Mouse (Mus musculus) neural tube, embryonic 11.5 days (tissue): Measurements from ENCODE around the gene Capn7. TPM values are rescaled to one million over a fixed set of nuclear protein-coding genes. Genes with fewer than 3 reads are reported as not detected.

ENCODE experiments used
- ATAC-seq: fragments of 200-750 bp; cut with Nextera tagmentation; 2 replicates; pipeline ENCODE4 v1.8.0; 2017; ENCODE audit warnings: moderate number of reproducible peaks, mild to moderate bottlenecking, moderate TSS enrichment, moderate library complexity; ENCODE audit not compliant: insufficient read depth, low FRiP score, low TSS enrichment
- DNase-seq: peaks from one replicate; pipeline ENCODE4 v3.0.0-alpha.2; 2015; ENCODE audit warnings: low spot score
- H3K27ac ChIP-seq: fragments of 300-500 bp; sonication (generic); 2 replicates; pipeline ENCODE4 v1.5.1; 2014; ENCODE audit warnings: low read depth, mild to moderate bottlenecking, low read length
- H3K27me3 ChIP-seq: fragments of 300-500 bp; sonication (generic); 2 replicates; pipeline ENCODE4 v1.6.1; 2014; ENCODE audit warnings: mild to moderate bottlenecking, low read length, mixed read lengths; ENCODE audit not compliant: control insufficient read depth, insufficient read depth
- H3K36me3 ChIP-seq: fragments of 300-500 bp; sonication (generic); 2 replicates; pipeline ENCODE4 v1.6.1; 2014; ENCODE audit warnings: mild to moderate bottlenecking, low read length, moderate library complexity, mixed read lengths; ENCODE audit not compliant: control insufficient read depth, insufficient read depth
- H3K4me1 ChIP-seq: fragments of 300-500 bp; sonication (generic); 2 replicates; pipeline ENCODE4 v1.6.1; 2014; ENCODE audit warnings: low read length, mixed read lengths; ENCODE audit not compliant: control insufficient read depth, insufficient read depth
- H3K4me2 ChIP-seq: fragments of 300-500 bp; sonication (generic); 2 replicates; pipeline ENCODE4 v1.6.1; 2014; ENCODE audit warnings: low read depth, mild to moderate bottlenecking, moderate library complexity
- H3K4me3 ChIP-seq: fragments of 300-500 bp; sonication (generic); 2 replicates; pipeline ENCODE4 v1.5.1; 2014; ENCODE audit warnings: low read depth, low read length
- H3K9ac ChIP-seq: fragments of 300-500 bp; sonication (generic); 2 replicates; pipeline ENCODE4 v1.6.1; 2014; ENCODE audit warnings: mild to moderate bottlenecking, low read length
- H3K9me3 ChIP-seq: fragments of 300-500 bp; sonication (generic); 2 replicates; pipeline ENCODE4 v1.6.1; 2016; ENCODE audit warnings: low read length; ENCODE audit not compliant: control insufficient read depth
- WGBS: fragments of 180-500 bp; shearing (Covaris S2); extraction: QIAGEN DNeasy Blood & Tissue Kit; methylation state at CpG from one replicate; pipeline ENCODE4 v1.1.7; 2014; 5-methylcytosine and 5-hydroxymethylcytosine counted together
- polyA plus RNA-seq: library from polyadenylated mRNA; unstranded; fragments of >200 nt; fragmentation: Nextera tagmentation; extraction: Ambion mirVana; gene quantifications from 2 replicates; pipeline ENCODE4 v1.2.1, GENCODE M21; 2014

Capn7 gene
- polyA plus RNA-seq, 1 experiment from 2014 or later = 51.0 TPM

DNA sequence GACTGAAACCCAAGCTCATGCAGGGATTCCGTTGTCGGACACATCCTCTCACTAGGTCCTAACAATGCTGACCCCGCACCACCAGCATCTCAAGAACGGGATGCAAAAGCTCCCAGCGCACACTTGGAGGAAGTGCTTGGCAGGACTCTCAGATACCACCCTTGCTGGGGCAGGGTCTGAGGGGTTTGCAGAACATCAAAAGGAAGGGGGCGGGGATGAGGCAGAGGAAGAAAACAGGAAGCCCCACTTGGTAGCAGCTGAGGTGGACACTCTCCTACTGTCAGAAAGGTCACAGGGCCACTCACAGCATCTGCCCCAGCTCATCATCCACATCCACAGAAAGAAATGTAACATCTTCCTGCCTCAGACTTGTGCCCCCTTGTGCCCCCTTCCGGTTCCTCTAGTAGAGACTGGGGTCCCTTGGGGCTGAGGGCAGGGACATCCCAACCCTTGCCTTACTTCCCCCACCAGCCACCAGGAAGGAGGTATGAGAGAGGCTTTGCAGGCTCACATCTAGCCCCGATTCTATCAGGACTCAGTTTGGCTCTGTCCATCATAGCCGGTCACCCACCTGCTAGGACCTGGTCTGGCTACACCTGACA, 73.8 kb downstream of the Capn7 start:
- 84% methylated on average over 9 of the region's 9 CpGs for WGBS
- ATAC-seq = no peak
- H3K9me3 ChIP-seq = no peaks in the 10 kb centered on the region

DNA sequence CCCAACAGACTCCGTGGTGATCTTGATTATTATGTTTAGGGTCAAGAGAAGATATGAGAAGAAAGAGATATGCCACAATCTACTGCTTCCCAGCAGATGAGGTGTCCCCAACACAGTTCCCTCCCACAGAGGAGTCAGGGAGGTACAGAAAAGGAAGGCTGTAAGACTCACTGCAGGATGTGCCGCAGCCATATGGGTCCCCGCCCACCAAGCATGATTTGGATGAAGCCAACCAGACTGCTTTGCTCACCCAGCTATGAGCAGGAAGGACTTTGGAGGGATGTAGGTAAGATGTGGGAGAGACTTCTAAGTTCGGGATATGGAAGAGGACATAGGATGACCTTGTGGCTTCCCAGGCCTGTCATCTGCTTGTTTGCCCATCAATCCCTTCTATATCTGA, 74.3 kb downstream of the Capn7 start:
- no peak overlapping the region for H3K27ac ChIP-seq
- ATAC-seq = no peak
- no peak overlapping the region for H3K4me2 ChIP-seq
- no peak for DNase-seq
- no peaks in the 10 kb centered on the region for H3K27me3 ChIP-seq
- H3K4me1 ChIP-seq = peaks cover 8% of the 10 kb centered on the region
- 0 out of 2 replicates have a peak, but pooled peaks cover 2% of the 10 kb centered on the region for H3K36me3 ChIP-seq
- H3K9ac ChIP-seq = no peak overlapping the region
- H3K9me3 ChIP-seq = no peaks in the 10 kb centered on the region
- no peak overlapping the region for H3K4me3 ChIP-seq
- WGBS = 86% methylated on average over 4 of the region's 4 CpGs

More for the DNA sequence above, 73.8 kb downstream of the Capn7 start:
- Histone ChIP-seq H3K4me1 (peaks cover 8% of the 10 kb centered on the region), H3K9ac (no peak overlapping the region), H3K4me3 (no peak overlapping the region), H3K27me3 (no peaks in the 10 kb centered on the region), H3K36me3 (0 out of 2 replicates have a peak, but pooled peaks cover 2% of the 10 kb centered on the region), H3K27ac (no peak overlapping the region), H3K4me2 (no peak overlapping the region)
- DNase-seq = no peak

DNA sequence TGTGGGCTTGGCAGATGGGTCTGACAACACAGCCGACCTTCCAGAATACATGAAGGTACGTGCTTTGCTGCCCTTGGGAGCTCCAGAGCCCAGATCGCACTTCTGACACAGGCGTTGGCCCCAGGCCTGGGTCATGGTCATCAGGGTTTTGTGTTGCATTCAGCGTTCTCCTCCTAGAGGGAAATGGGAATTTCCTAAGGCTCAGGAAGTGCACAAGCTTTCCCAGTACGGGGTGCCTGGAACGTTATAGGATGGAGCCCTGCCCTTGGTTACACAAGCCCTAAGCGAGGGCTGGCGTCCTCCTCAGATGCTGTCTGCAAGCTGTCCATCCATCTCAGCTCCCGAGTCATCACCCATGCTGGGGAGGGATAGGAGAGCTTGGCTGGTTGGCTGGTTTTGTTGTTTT, 76.2 kb downstream of the Capn7 start:
- peaks cover 8% of the 10 kb centered on the region for H3K4me1 ChIP-seq
- DNase-seq (no peak), ATAC-seq (no peak)
- no peak overlapping the region for H3K9ac ChIP-seq
- WGBS = 77% methylated on average over 10 of the region's 10 CpGs
- no peak overlapping the region for H3K27ac ChIP-seq
- H3K4me3 ChIP-seq = no peak overlapping the region
- no peaks in the 10 kb centered on the region for H3K9me3 ChIP-seq
- H3K27me3 ChIP-seq = no peaks in the 10 kb centered on the region
- no peaks in the 10 kb centered on the region for H3K36me3 ChIP-seq
- no peak overlapping the region for H3K4me2 ChIP-seq

DNA sequence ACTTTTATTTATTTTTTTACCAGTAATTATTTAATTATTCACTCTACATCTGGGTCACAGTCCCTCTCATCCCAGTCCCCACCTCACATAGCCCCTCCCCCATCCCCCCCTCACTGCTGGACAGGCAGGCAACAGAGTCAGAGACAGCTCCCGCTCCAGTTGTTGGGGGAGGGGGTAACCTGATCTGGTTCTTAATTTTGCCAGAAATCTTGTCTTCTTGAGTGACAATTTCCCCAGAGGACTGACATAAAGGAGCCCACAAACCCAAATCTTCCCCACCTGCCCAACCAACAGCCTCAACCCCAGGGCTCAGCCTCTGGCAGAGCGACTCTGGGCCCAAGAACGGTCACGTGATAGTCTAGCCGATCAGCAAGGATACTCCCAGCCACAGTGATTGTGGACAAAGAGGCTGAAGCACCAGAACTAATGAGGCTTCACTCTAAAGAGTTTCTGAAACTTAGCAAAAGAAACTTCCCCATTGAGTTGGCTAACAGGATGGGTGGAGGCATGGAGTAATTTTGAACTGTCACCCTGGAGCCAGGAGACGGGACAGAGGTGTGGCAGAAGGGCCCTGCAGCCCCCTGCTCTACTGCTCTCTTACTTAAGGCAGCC, 77.1 kb downstream of the Capn7 start:
- Histone ChIP-seq H3K4me2 (no peak overlapping the region), H3K27ac (no peak overlapping the region), H3K36me3 (no peaks in the 10 kb centered on the region), H3K4me3 (no peak overlapping the region), H3K4me1 (peaks cover 8% of the 10 kb centered on the region), H3K27me3 (no peaks in the 10 kb centered on the region), H3K9ac (no peak overlapping the region), H3K9me3 (no peaks in the 10 kb centered on the region)
- 32% methylated on average over 6 of the region's 6 CpGs for WGBS
- DNase-seq = peak; percentile 36
- no peak for ATAC-seq

DNA sequence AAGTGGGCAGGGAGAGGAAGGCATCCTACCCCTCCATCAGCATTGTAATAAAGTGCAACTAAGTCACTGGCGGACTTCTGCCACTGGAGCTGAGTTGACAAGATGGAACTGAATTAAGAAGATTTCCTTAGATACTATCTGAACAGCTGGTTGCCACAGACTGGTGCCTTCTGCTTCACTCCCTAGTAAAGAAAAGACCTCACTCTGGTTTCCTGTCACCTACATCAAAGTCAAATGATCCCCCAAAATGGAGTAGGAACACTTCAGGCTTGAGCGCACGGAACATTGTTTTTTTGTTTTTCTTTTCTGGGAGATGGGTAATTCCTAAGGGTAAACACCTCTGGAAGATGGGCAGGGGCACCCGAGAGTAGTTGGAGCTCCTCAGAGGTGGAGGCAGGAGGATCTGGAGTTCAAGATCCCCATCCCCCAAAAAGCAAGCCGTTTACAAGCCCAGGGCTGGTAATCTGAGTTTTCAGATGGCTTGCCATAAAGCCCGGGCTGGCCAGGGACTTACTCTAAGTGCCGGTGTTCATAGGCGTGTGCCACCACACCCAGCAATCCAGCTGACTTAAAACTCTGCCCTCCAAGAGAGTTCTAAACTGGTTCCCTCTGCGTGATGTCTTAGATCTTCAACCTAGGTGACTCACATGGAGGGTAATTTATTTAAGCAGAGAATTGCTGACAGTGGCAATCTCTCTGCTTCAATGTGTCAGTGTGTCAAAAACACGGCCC, 78.0 kb downstream of the Capn7 start:
- Histone ChIP-seq H3K27ac (no peak overlapping the region), H3K9ac (no peak overlapping the region)
- DNase-seq = no peak

DNA sequence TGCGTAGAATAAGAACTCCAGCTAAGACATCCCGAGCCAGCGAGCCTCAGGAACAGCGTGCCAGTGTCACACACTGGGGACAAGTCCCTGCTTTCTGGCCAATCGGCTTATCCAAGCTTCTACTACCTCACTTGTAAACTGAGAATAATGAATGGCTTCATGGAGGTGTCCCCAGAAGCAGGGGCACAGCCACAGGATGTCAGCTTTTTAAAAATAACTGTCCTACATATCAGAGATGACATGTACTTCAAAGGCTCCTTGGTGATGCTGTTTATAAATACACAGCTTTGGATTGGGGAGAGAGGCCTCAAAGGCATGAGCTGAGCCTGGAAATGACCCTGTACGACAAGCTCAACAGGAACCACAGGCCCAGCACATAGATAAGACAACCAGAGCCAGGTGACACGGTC, 78.5 kb downstream of the Capn7 start:
- H3K36me3 ChIP-seq = no peaks in the 10 kb centered on the region
- ATAC-seq (no peak), DNase-seq (no peak)
- no peak overlapping the region for H3K9ac ChIP-seq
- WGBS = 64% methylated on average over 7 of the region's 7 CpGs
- peaks cover 6% of the 10 kb centered on the region for H3K4me1 ChIP-seq
- no peak overlapping the region for H3K27ac ChIP-seq
- H3K27me3 ChIP-seq = no peaks in the 10 kb centered on the region
- no peak overlapping the region for H3K4me2 ChIP-seq
- no peaks in the 10 kb centered on the region for H3K9me3 ChIP-seq
- no peak overlapping the region for H3K4me3 ChIP-seq

More for the DNA sequence above, 78.0 kb downstream of the Capn7 start:
- ATAC-seq = no peak
- WGBS = 61% methylated on average over 10 of the region's 10 CpGs
- Histone ChIP-seq H3K9me3 (no peaks in the 10 kb centered on the region), H3K4me3 (no peak overlapping the region), H3K27me3 (no peaks in the 10 kb centered on the region), H3K4me2 (no peak overlapping the region), H3K36me3 (no peaks in the 10 kb centered on the region), H3K4me1 (peaks cover 6% of the 10 kb centered on the region)

DNA sequence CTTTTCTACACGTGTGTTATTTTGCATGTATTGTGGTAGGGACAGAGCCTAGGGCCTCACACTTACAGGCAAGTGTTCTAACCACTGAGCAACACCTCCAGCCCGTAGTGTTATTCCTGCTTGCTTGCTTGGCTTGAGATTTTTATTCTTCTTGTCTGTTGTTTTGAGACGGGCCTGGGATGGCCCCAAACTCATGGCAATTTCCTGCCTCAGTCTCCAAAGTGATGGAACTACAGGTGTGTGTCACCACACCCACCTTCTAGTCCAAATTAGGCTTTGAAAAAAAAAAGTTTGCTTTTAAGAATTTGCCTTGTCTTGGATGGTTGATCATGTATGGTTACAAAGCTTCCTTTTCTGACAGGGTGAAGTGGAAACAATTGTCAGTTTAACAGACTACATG, 80.0 kb downstream of the Capn7 start:
- Histone ChIP-seq H3K9ac (no peak overlapping the region), H3K4me2 (no peak overlapping the region), H3K27me3 (no peaks in the 10 kb centered on the region), H3K4me1 (peaks cover 10% of the 10 kb centered on the region), H3K36me3 (no peaks in the 10 kb centered on the region), H3K27ac (no peak overlapping the region), H3K4me3 (no peak overlapping the region), H3K9me3 (no peaks in the 10 kb centered on the region)
- WGBS = 88% methylated on average over 3 of the region's 3 CpGs
- DNase-seq (no peak), ATAC-seq (no peak)

DNA sequence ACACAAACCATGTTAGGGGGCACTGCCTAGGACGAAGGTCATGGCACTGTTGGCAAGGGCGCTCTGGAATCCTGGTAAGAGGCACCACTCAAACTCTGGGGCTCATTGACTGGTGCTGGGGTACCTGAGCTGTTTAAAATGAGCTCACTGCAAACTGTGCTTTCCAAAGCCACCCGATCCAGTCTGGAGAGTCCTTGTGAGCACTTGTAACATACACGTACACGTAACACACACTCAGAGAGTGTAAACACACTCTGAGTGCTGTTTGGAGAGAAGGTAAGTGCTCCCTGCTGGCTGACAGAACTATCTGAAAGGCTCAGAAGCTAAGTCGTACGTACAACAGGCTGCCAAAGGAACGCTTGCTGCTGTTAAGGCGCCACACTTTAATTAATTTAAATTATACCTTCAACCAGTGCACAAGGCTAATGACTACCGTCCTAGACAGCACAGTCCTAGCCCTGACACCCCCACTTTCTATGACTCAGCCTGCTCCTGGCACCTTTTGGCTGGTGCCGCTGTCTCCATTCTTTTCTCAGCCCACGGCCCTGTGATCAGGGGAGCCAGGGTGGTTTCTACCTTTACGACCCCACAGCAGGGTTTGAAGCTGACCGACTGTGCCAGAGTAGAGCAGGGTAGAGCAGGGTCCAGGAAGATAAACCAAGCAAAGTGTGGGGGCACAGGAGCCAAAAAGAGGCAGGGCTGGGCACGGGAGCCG, 80.6 kb downstream of the Capn7 start:
- no peak overlapping the region for H3K27ac ChIP-seq
- H3K4me1 ChIP-seq = peaks cover 10% of the 10 kb centered on the region
- DNase-seq (no peak), ATAC-seq (no peak)
- H3K4me3 ChIP-seq = no peak overlapping the region
- H3K9me3 ChIP-seq = no peaks in the 10 kb centered on the region
- no peak overlapping the region for H3K9ac ChIP-seq
- H3K4me2 ChIP-seq = no peak overlapping the region
- H3K27me3 ChIP-seq = no peaks in the 10 kb centered on the region
- H3K36me3 ChIP-seq = no peaks in the 10 kb centered on the region
- 81% methylated on average over 16 of the region's 16 CpGs for WGBS
